Mouse (Mus musculus): ENCODE measurements around the gene Otx2.
"Not testable (repeated sequence)": the region's sequence is repeated elsewhere in the genome, so short reads cannot be mapped to it uniquely, and the experiment has no call there.

Otx2 gene

GRCm38 (mm10) chr14:48653676-48654510 is 19.7 kb downstream of the Otx2 start:
- no peak for DNase-seq

GRCm38 (mm10) chr14:48653081-48653480 is 20.5 kb downstream of the Otx2 start:
- no peak for DNase-seq

GRCm38 (mm10) chr14:48652256-48652655 is 21.4 kb downstream of the Otx2 start:
- no peak for DNase-seq

- no peak for DNase-seq
Measured at GRCm38 (mm10) chr14:48651471-48652211, 22.0 kb downstream of the Otx2 start.

GRCm38 (mm10) chr14:48641462-48642395 is 31.9 kb downstream of the Otx2 start:
- no peak for DNase-seq

GRCm38 (mm10) chr14:48633141-48633540 is 40.5 kb downstream of the Otx2 start:
- no peak for DNase-seq

- DNase-seq: no peak
Measured at GRCm38 (mm10) chr14:48632335-48632734, 41.3 kb downstream of the Otx2 start.

- DNase-seq: no peak
Measured at GRCm38 (mm10) chr14:48631486-48631885, 42.1 kb downstream of the Otx2 start.

GRCm38 (mm10) chr14:48629404-48629803 is 44.2 kb downstream of the Otx2 start:
- DNase-seq: no peak

GRCm38 (mm10) chr14:48626271-48626670 is 47.3 kb downstream of the Otx2 start:
- DNase-seq: no peak

GRCm38 (mm10) chr14:48625331-48625694 is 48.3 kb downstream of the Otx2 start:
- no peak for DNase-seq

- DNase-seq: peak; percentile 48
Measured at GRCm38 (mm10) chr14:48624596-48625330, 48.9 kb downstream of the Otx2 start.

GRCm38 (mm10) chr14:48622726-48623125 is 50.9 kb downstream of the Otx2 start:
- not testable (repeated sequence) for DNase-seq

- DNase-seq: no peak
Measured at GRCm38 (mm10) chr14:48616361-48616760, 57.3 kb downstream of the Otx2 start.

GRCm38 (mm10) chr14:48608641-48609310 is 64.8 kb downstream of the Otx2 start:
- no peak for DNase-seq

Measured in kidney, postnatal 14 days (tissue).